Mouse (Mus musculus): ENCODE data around the gene Srcin1. TPM values are rescaled to one million over a fixed set of nuclear protein-coding genes. Genes with fewer than 3 reads are reported as not detected.

The Srcin1 gene
- total RNA-seq, 2 experiments from 2014 or later = not detected

GRCm38 (mm10) chr11:97584476-97584875, 8.5 kb upstream of the Srcin1 start:
- no peak for ATAC-seq (replicated peaks; ENCODE audit: low FRiP score, poor library complexity, severe bottlenecking)

GRCm38 (mm10) chr11:97579088-97579857, 3.3 kb upstream of the Srcin1 start:
- no peak for ATAC-seq (replicated peaks; ENCODE audit: low FRiP score, poor library complexity, severe bottlenecking)

GRCm38 (mm10) chr11:97578286-97578685, 2.3 kb upstream of the Srcin1 start:
- no peak for ATAC-seq (replicated peaks; ENCODE audit: low FRiP score, poor library complexity, severe bottlenecking)

GRCm38 (mm10) chr11:97575638-97576037, 348 bp downstream of the Srcin1 start:
- no peak; the same call in 1 of the 2 replicates for ATAC-seq (replicated peaks; ENCODE audit: low FRiP score, poor library complexity, severe bottlenecking)

- ATAC-seq (replicated peaks; ENCODE audit: low FRiP score, poor library complexity, severe bottlenecking) = no peak
Observed at GRCm38 (mm10) chr11:97575075-97575474, 911 bp downstream of the Srcin1 start.

DNA sequence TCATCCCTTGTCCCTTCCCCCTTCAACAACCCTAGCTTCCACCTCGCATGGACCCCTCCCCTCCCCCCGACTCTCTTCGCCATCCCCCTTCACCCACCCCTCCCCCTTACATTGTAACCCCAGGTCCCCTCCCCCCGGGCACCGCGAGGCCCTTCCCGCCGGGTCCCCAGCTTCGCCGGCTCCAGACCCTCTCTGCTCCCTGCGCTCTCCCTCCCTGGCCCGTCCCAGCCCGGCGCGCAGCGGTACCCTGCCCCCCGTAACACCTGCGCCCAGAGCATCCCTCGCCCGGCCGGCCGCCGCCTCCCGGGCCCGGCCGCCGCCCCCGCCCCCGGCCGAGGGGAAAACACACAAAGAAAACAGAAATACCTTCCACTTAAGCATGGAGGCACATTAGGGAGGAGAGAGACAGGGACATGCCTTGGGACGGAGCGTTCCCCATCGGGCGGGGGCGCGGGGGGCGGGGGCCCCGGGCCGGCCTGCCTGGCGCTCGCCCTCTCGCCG, 1.4 kb downstream of the Srcin1 start:
- no peak for ATAC-seq (replicated peaks; ENCODE audit: low FRiP score, poor library complexity, severe bottlenecking)

GRCm38 (mm10) chr11:97573891-97574550, 2.0 kb downstream of the Srcin1 start:
- ATAC-seq (replicated peaks; ENCODE audit: low FRiP score, poor library complexity, severe bottlenecking) = no peak

- no peak for ATAC-seq (replicated peaks; ENCODE audit: low FRiP score, poor library complexity, severe bottlenecking)
Observed at GRCm38 (mm10) chr11:97572895-97573480, 3.0 kb downstream of the Srcin1 start.

DNA sequence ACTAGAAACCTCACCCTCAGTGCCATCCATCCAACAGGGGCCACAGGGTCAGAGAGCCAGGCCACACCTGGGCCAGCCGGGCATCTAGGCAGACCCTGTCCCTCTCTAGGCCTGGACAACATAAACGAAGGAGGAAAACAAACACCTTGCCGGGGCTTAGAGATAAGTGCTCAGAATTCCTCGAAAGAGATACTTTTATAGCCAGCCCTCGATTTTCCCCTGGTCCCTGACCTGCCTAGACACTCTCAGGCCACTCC, 4.0 kb downstream of the Srcin1 start:
- no peak for ATAC-seq (replicated peaks; ENCODE audit: low FRiP score, poor library complexity, severe bottlenecking)

DNA sequence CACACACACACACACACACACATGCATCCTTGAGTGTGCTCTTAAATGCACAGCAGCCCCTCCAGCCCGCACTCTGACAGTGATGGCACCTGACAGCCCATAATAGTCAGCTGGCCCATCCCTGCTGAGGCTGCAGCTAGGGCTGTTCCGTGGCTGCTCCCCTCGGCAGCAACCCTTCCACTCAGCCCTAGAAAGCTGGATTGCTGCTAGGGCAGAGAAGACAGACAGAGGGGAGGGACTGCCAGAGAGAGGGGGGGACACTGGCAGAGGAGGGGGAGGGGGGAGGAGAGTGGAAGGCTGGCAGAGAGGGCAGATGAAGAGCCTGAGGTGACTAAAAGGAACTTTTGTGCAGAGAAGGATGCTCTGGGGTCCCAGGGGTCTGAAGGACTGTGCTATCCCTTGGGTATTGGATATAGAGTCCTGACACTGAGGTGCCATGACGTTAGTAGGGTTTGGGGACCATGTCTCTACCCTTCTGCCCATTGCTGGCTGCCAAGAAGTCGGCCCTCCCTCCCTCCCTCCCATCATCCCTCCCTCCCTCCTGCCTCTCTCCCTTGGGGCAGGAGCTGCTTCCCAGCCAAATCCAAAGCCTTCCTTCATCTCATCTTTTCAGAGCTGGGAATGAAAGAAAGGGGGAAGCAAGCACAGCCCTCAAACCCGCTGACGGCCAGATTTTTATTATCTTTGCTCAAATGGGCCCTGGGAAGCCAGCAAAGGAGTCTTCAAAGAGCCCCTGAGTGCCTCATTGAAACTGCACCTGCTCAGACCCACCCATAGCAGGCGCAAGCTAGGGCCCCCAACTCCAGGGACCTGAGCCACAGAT, 4.5 kb downstream of the Srcin1 start:
- no peak for ATAC-seq (replicated peaks; ENCODE audit: low FRiP score, poor library complexity, severe bottlenecking)

DNA sequence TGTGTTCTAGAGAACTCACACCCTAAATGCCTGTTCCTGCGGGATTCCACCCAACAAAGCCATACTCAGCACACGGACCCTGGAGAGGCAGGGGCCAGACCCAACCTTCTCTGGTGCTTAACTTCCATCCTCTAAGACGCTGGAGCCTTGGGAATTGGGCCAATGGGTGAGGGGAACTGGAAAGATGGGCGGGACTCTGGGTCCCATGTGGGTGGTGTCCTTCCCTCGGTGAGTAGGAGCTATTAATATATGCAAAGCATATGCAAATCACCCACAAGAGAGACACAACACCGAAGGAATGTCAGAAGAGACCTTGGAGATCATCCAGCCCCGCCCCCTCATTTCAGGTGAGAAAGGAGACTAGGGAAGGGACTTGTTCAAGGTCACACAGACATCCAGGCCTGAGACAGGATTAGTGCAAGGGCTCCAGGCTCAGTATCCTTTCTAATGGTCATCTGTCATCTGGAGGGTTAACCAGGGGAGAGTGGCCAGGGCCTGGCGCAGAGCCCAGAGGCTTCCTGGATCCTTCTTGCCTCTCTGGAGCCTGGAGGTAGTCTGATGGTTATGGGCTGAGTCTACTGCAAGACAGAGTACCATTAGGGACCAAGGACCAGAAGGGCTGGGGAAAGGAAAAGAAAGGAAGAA, 5.4 kb downstream of the Srcin1 start:
- ATAC-seq (replicated peaks; ENCODE audit: low FRiP score, poor library complexity, severe bottlenecking) = no peak

- no peak for ATAC-seq (replicated peaks; ENCODE audit: low FRiP score, poor library complexity, severe bottlenecking)
Observed at GRCm38 (mm10) chr11:97569806-97570205, 6.2 kb downstream of the Srcin1 start.

DNA sequence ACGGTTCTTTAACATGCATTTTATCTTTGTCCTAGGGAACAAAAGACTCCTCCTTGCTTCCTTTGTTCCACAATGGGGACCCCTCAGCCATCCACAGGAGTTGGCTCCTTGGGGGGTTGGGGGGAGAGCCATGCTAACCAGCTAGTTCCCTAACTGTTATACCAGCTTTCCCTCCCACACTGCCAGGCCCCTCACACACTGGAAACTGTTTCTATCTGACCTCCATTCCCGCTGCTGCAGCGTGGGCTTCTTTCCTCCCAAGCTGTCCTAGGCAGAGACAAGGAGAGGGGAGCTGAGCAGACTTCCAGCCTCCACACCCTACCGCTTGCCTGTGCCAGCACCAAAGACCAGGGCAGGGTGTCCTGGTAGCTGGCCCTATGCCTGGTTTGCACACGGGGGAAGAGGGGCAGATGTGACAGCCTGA, 6.7 kb downstream of the Srcin1 start:
- ATAC-seq (replicated peaks; ENCODE audit: low FRiP score, poor library complexity, severe bottlenecking) = no peak

DNA sequence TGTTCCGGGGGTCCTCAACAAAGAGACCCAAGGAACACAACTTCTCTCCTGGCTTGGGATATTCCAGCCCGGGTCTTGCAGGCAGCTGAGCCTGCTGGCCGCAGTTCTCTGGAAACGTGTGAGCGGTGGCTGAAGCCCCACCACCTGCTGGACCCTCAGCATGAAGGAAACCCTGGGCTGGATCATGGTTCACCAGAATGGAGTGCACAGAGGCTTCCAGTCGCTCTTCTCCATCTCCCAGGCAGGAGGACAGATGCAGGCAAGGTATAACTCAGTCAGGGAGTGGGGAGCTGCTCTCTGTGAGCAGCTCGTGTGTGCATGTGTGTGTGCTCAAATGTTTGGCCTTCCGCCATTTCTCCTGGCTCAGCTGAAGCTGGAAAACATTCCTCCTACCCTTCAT, 7.3 kb downstream of the Srcin1 start:
- no peak for ATAC-seq (replicated peaks; ENCODE audit: low FRiP score, poor library complexity, severe bottlenecking)

DNA sequence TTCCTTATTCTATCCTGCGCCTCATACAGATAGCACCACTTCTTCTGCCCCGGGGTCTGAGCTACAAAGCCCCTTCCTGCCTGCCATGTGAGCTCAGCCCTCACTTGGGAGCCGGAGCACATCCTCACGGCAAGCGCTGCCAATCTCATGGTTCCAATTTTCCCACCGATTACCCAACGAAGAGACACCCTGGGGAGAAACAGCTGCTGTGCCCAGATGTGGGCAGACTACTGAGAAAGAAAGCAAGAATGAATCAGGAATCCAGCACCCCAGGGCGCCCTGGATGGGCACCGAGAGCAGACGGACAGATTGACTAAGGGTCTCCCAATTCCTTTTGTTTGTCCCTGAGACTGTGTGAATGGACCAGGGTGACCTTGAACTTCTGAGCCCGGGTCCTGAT, 8.5 kb downstream of the Srcin1 start:
- no peak for ATAC-seq (replicated peaks; ENCODE audit: low FRiP score, poor library complexity, severe bottlenecking)

GRCm38 (mm10) chr11:97566551-97566950, 9.4 kb downstream of the Srcin1 start:
- no peak for ATAC-seq (replicated peaks; ENCODE audit: low FRiP score, poor library complexity, severe bottlenecking)

DNA sequence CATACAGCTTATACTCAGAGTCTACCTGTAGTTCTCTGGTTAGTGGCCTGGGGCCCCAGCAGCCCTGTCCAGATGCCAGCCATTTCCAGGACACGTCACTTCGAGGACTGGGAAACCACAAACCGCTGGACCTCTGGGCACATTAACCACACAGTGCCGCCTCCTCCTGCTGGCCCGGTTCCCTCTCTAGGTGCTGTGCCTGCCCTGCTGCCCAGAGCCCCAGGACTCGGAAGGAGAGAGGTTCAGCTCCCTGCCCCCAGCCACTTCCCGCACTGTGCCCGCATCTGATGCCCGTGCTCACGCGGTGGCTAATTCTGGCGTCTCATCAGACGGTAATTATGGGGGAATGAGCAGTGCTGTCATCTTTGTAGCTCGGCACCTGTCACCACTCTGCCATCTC, 12.3 kb downstream of the Srcin1 start:
- no peak for ATAC-seq (replicated peaks; ENCODE audit: low FRiP score, poor library complexity, severe bottlenecking)

- no peak for ATAC-seq (replicated peaks; ENCODE audit: low FRiP score, poor library complexity, severe bottlenecking)
Observed at GRCm38 (mm10) chr11:97562536-97562935, 13.4 kb downstream of the Srcin1 start.

GRCm38 (mm10) chr11:97560210-97560963, 15.6 kb downstream of the Srcin1 start:
- no peak for ATAC-seq (replicated peaks; ENCODE audit: low FRiP score, poor library complexity, severe bottlenecking)
